Mouse (Mus musculus) gastrocnemius, adult 2 months (tissue): ENCODE results near the gene Pnpla2. TPM values are rescaled to one million over a fixed set of nuclear protein-coding genes. Genes with fewer than 3 reads are reported as not detected.
"Not testable (repeated sequence)": the region's sequence is repeated elsewhere in the genome, so short reads cannot be mapped to it uniquely, and the experiment has no call there.

ENCODE experiments used
- DNase-seq: peaks from one replicate; pipeline ENCODE4 v3.0.0; 2022
- H3K27ac ChIP-seq: fragments of 200-600 bp; 2 replicates; pipeline ENCODE4 v1.8.1; 2022; ENCODE audit warnings: mild to moderate bottlenecking
- H3K4me3 ChIP-seq: fragments of 200-600 bp; 2 replicates; pipeline ENCODE4 v1.8.1; 2022; ENCODE audit warnings: mild to moderate bottlenecking, moderate library complexity
- CTCF ChIP-seq: fragments of 200-600 bp; IDR thresholded peaks from 2 replicates; pipeline ENCODE4 v1.8.1; 2022; ENCODE audit warnings: antibody characterized with exemption, mild to moderate bottlenecking, moderate library complexity
- intact Hi-C: fragments of 180-260 bp; cut with DNase I; formaldehyde crosslinking; loops from one replicate; pipeline ENCODE4 v1.15.1; 2025
- long read RNA-seq, 2 experiments: library from polyadenylated mRNA; stranded (forward); transcript quantifications; one replicate each; pipeline ENCODE4 v2.0.0; 2021
- total RNA-seq, 2 experiments: library from RNA; stranded (reverse); gene quantifications; 2 replicates each; pipeline ENCODE4 v1.2.3; 2021

The Pnpla2 gene
- 100 to 1,000 TPM; 345 to 348 TPM for total RNA-seq
- long read RNA-seq, experiment 1, transcript Pnpla2-203 (9 exons, 2,625 nt), result major isoform, 116 of 151 reads
- long read RNA-seq, experiment 1, partial matches to known transcripts, result 28 of 151 reads
- long read RNA-seq, experiment 1, other reads (novel, unspliced or antisense), result 7 of 151 reads
- long read RNA-seq, experiment 2, transcript Pnpla2-203 (9 exons, 2,625 nt), result major isoform, 213 of 272 reads
- long read RNA-seq, experiment 2, partial matches to known transcripts, result 51 of 272 reads
- long read RNA-seq, experiment 2, other reads (novel, unspliced or antisense), result 7 of 272 reads

GRCm38 (mm10) chr7:141454967-141455551 lies at the start of gene Pnpla2:
Gene Pnpla2, plus strand, starts transcription at chr7:141455198.
- intact Hi-C loops, result loop anchor here (5.0 kb wide), 1 partner anchor 43 kb away; the partner anchor contains the start of gene Gatd1
- Histone ChIP-seq H3K4me3 (peak within 1 kb of the TSS; percentile 86), H3K27ac (peak within 1 kb of the TSS; percentile 100)
- peak; percentile 99 for DNase-seq
- TF ChIP-seq CTCF, result 0 out of 2 replicates have a peak, but pooled peaks have one; percentile 24

GRCm38 (mm10) chr7:141405466-141405865 lies 49.5 kb upstream of the Pnpla2 start:
- intact Hi-C loops, result no loop called here
- TF ChIP-seq CTCF, result no peak
- DNase-seq, result no peak

GRCm38 (mm10) chr7:141407670-141408069 lies 47.3 kb upstream of the Pnpla2 start:
- H3K4me3 ChIP-seq, H3K27ac ChIP-seq, DNase-seq: not testable (repeated sequence)
- intact Hi-C loops, result loop anchor here (2.0 kb wide), 1 partner anchor 117 kb away; no protein-coding TSS in a partner anchor

More at GRCm38 (mm10) chr7:141405466-141405865, 49.5 kb upstream of the Pnpla2 start:
- H3K4me3 ChIP-seq, result no peak overlapping the region
- no peak overlapping the region for H3K27ac ChIP-seq

GRCm38 (mm10) chr7:141408833-141409232 lies 46.2 kb upstream of the Pnpla2 start:
- TF ChIP-seq CTCF, result no peak; the same call in 1 of the 2 replicates
- DNase-seq, result peak; percentile 90
- intact Hi-C loops, result loop anchor here (1.0 to 2.0 kb wide), 2 partner anchors 28 to 116 kb away; partner anchors contain the start of gene Slc25a22
- H3K27ac ChIP-seq, result peak overlapping the region; percentile 46; the same call in 1 of the 2 replicates
- no peak overlapping the region for H3K4me3 ChIP-seq

GRCm38 (mm10) chr7:141410631-141411030 lies 44.4 kb upstream of the Pnpla2 start:
- Histone ChIP-seq H3K4me3 (no peak overlapping the region), H3K27ac (no peak overlapping the region)
- DNase-seq, result no peak
- intact Hi-C loops, result loop anchor here (5.0 kb wide), 1 partner anchor 47 kb away; the partner anchor contains the start of gene Pnpla2
- TF ChIP-seq CTCF, result no peak

GRCm38 (mm10) chr7:141411667-141412066 lies 43.3 kb upstream of the Pnpla2 start:
- no peak for TF ChIP-seq CTCF
- Histone ChIP-seq H3K27ac (no peak overlapping the region), H3K4me3 (no peak overlapping the region)
- DNase-seq, result no peak
- intact Hi-C loops, result loop anchor here (5.0 kb wide), 1 partner anchor 46 kb away; the partner anchor contains the start of gene Pnpla2

- no peak for TF ChIP-seq CTCF
- intact Hi-C loops, result loop anchor here (5.0 kb wide), 1 partner anchor 44 kb away; the partner anchor contains the start of gene Pnpla2
- peak overlapping the region; percentile 82 for H3K4me3 ChIP-seq
These were observed 41.7 kb upstream of the Pnpla2 start for GRCm38 (mm10) chr7:141413331-141413730.

GRCm38 (mm10) chr7:141413809-141414584 lies 41.0 kb upstream of the Pnpla2 start, which contains the start of gene Gatd1:
Gene Gatd1, minus strand, starts transcription at chr7:141414136.
- Histone ChIP-seq H3K27ac (peak within 1 kb of the TSS; percentile 93), H3K4me3 (peak within 1 kb of the TSS; percentile 82)
- peak; percentile 30 for TF ChIP-seq CTCF
- peak; percentile 100 for DNase-seq
- intact Hi-C loops, result loop anchor here (5.0 kb wide), 1 partner anchor 43 kb away; the partner anchor contains the start of gene Pnpla2

More at GRCm38 (mm10) chr7:141413331-141413730, 41.7 kb upstream of the Pnpla2 start:
- no peak for DNase-seq
- H3K27ac ChIP-seq, result peak overlapping the region; percentile 93

GRCm38 (mm10) chr7:141416144-141416841 lies 38.7 kb upstream of the Pnpla2 start:
- intact Hi-C loops, result no loop called here

GRCm38 (mm10) chr7:141417731-141418681 lies 37.0 kb upstream of the Pnpla2 start:
- Histone ChIP-seq H3K27ac (no peak overlapping the region), H3K4me3 (no peak overlapping the region)
- no peak; the same call in 1 of the 2 replicates for TF ChIP-seq CTCF
- no peak for DNase-seq
- intact Hi-C loops, result no loop called here

More at GRCm38 (mm10) chr7:141416144-141416841, 38.7 kb upstream of the Pnpla2 start:
- H3K27ac ChIP-seq, result no peak overlapping the region
- DNase-seq, result no peak
- no peak overlapping the region for H3K4me3 ChIP-seq
- TF ChIP-seq CTCF, result no peak
